Mouse (Mus musculus) ES-E14 (cell line): ENCODE measurements around the gene Iqschfp. TPM values are rescaled to one million over a fixed set of nuclear protein-coding genes. Genes with fewer than 3 reads are reported as not detected.

Source experiments
- DNase-seq: peaks from one replicate; pipeline ENCODE4 v3.0.0-alpha.2; 2013; ENCODE audit warnings: low read depth, low spot score
- H3K27ac ChIP-seq: 2 replicates; pipeline ENCODE4 v1.5.1; 2012; ENCODE audit warnings: low read depth, mild to moderate bottlenecking, low read length, moderate library complexity, mixed read lengths; ENCODE audit not compliant: poor library complexity, insufficient read depth, severe bottlenecking
- H3K36me3 ChIP-seq: 2 replicates; pipeline ENCODE4 v1.6.1; 2012; ENCODE audit warnings: mild to moderate bottlenecking, low read length, moderate library complexity, mixed read lengths; ENCODE audit not compliant: control insufficient read depth, poor library complexity, insufficient read depth, severe bottlenecking
- H3K4me1 ChIP-seq, 2 experiments: fragments of 150-350 bp in 1 of 2; sonication (generic) in 1 of 2; 2 replicates each; pipeline ENCODE4 v1.6.1; 2012; ENCODE audit warnings: low read length in 2 of 2, mild to moderate bottlenecking in 1 of 2, mixed read lengths in 1 of 2; ENCODE audit not compliant: control insufficient read depth in 2 of 2, insufficient read depth in 2 of 2, poor library complexity in 1 of 2
- H3K4me3 ChIP-seq, 2 experiments: fragments of 150-350 bp in 1 of 2; sonication (generic) in 1 of 2; 2 replicates each; pipeline ENCODE4 v1.5.1; 2012; ENCODE audit warnings: low read length in 2 of 2, low read depth in 1 of 2, mild to moderate bottlenecking in 1 of 2, mixed read lengths in 1 of 2; ENCODE audit not compliant: insufficient read depth in 1 of 2, poor library complexity in 1 of 2, severe bottlenecking in 1 of 2
- H3K9ac ChIP-seq: 2 replicates; pipeline ENCODE4 v1.6.1; 2012; ENCODE audit warnings: low read depth, mild to moderate bottlenecking, low read length, mixed read lengths; ENCODE audit not compliant: poor library complexity, insufficient read depth, severe bottlenecking
- H3K9me3 ChIP-seq: fragments of 150-350 bp; sonication (generic); 2 replicates; pipeline ENCODE4 v1.6.1; 2012; ENCODE audit warnings: low read depth, mild to moderate bottlenecking, low read length; ENCODE audit not compliant: control insufficient read depth, insufficient read depth
- CHD2 ChIP-seq: IDR thresholded peaks from 2 replicates; pipeline ENCODE4 v1.6.1; 2014; ENCODE audit warnings: mild to moderate bottlenecking, low read depth, low read length, inconsistent platforms
- HCFC1 ChIP-seq: IDR thresholded peaks from 2 replicates; pipeline ENCODE4 v1.6.1; 2012; ENCODE audit warnings: low read length, inconsistent platforms, borderline replicate concordance; ENCODE audit not compliant: insufficient read depth
- MAFK ChIP-seq: IDR thresholded peaks from 2 replicates; pipeline ENCODE4 v1.6.1; 2014; ENCODE audit warnings: mild to moderate bottlenecking, low read depth, low read length, inconsistent platforms; ENCODE audit not compliant: insufficient read depth
- ZC3H11A ChIP-seq: IDR thresholded peaks from 2 replicates; pipeline ENCODE4 v1.6.1; 2012; ENCODE audit warnings: low read depth, mild to moderate bottlenecking, inconsistent platforms, low read length, borderline replicate concordance
- ZNF384 ChIP-seq: IDR thresholded peaks from 2 replicates; pipeline ENCODE4 v1.6.1; 2012; ENCODE audit warnings: low read depth, low read length, inconsistent platforms
- in situ Hi-C, 2 experiments: fragments of 600-800 bp; cut with MboI; formaldehyde crosslinking; loops; one replicate each; pipeline ENCODE4 v1.15.1; 2025; ENCODE audit warnings: low sequenced_read_pairs in 2 of 2, inconsistent platforms in 1 of 2; ENCODE audit not compliant: unreplicated experiment in 2 of 2
- total RNA-seq: library from RNA; depleted of rRNA; stranded (reverse); fragments of 300-350 nt; gene quantifications from 2 replicates; pipeline ENCODE4 v1.2.3, GENCODE M21; 2012

Gene Iqschfp
- total RNA-seq, 1 experiment = not detected

DNA sequence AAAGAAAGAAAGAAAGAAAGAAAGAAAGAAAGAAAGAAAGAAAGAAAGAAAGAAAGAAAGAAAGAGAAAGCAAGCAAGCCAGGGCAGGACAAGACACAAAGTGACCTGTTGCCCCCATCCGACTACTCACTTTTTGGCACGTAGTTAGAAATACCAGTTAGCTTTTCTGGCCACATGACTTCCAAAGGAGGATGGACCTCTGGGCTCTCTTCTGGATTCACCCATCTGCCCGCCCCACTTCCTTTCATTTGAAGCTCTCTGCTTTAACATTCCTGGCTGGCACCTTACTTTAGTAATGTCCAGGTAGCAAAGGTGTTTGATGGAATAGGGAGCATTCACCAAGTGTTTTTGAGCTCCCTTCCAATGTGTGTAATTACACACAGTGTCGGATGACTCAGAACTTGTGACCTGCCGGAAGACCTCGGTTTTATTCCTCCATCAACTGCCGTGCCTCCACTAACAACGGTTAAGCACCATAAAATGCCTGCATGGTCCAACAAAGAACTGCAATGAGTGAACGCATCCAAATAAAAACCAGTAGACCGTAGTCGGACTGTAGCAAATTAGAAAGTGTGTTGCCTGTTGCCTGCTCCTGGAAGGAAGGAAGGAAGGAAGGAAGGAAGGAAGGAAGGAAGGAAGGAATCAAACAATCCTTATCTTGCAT is 718.7 kb downstream of the Iqschfp start:
- Histone ChIP-seq H3K9ac (no peak overlapping the region), H3K4me3 (no peak overlapping the region), H3K4me1 (peaks cover 0 to 6% of the 10 kb centered on the region in 2 experiments; a peak in 1 of 4 replicates), H3K9me3 (no peaks in the 10 kb centered on the region), H3K27ac (no peak overlapping the region), H3K36me3 (peaks cover 2% of the 10 kb centered on the region; the same call in 1 of the 2 replicates)
- no peak for DNase-seq
- in situ Hi-C loops = no loop called here
- no peak for TF ChIP-seq CHD2
- TF ChIP-seq MAFK = no peak
- no peak for TF ChIP-seq HCFC1
- TF ChIP-seq ZNF384 = no peak
- TF ChIP-seq ZC3H11A = no peak

DNA sequence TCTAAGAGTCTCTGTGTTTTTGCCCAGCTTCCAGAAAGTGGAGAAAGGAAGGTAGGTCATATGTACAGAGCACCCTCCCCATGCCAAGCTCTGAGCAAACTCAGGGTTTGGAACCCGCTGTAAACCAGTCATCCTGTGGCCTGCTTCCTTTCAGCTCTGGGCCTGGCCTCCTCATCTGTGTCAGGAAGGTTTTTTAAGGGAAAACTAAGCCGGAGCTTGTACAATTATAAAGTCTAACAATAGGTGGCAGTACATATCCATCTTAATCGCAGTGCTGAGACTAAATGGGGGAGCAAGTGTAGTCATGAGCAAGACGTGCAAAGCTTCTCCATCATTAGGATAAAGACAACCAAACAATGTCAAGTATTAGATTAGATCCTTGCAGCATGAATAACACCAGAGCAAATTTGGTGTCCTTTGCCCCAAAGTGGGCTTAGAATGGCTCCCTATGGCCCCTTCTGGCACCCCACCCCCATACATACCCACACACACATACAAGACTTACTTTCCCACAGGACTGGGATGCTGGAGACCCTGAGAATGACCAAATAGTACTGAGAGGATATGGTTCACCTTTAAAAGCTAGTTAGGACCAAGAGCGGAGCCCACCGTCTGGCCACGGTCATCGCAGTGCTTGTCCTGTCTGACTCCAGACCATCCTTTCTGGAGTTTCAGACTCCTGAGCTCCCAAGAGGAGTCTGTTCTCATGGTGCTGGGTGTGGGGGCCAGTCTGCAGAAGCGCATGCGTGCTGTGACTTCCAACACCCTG is 723.2 kb downstream of the Iqschfp start:
- TF ChIP-seq ZC3H11A (no peak), CHD2 (no peak), ZNF384 (no peak), MAFK (no peak), HCFC1 (no peak)
- H3K9me3 ChIP-seq = no peaks in the 10 kb centered on the region
- peak; percentile 29 for DNase-seq
- in situ Hi-C loops = no loop called here
- H3K36me3 ChIP-seq = peaks cover 9% of the 10 kb centered on the region; the same call in 1 of the 2 replicates
- H3K4me3 ChIP-seq = no peak overlapping the region
- H3K27ac ChIP-seq = no peak overlapping the region
- peaks cover 0 to 3% of the 10 kb centered on the region in 2 experiments; a peak in 1 of 4 replicates for H3K4me1 ChIP-seq
- no peak overlapping the region for H3K9ac ChIP-seq

DNA sequence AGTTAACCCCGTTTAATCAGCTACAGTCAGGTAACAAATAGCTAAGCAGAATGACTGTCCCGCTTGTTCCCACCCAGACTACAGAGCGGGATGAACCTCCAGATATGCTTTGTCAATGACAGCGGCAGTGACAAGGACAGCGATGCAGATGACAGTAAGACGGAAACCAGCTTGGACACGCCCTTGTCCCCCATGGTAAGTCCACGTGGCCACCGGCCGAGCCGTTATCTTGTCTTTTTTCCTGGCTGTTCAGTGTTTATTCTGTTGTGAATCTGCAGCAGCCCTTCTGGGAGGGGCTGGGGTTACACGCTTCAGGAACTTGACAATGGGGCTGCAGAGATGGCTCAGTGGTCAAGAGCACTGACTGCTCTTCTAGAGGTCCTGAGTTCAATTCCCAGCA is 724.3 kb downstream of the Iqschfp start:
- DNase-seq = no peak
- Histone ChIP-seq H3K9me3 (no peaks in the 10 kb centered on the region), H3K4me1 (peaks cover 0 to 3% of the 10 kb centered on the region in 2 experiments; a peak in 1 of 4 replicates), H3K27ac (no peak overlapping the region), H3K4me3 (no peak overlapping the region), H3K36me3 (peaks cover 12% of the 10 kb centered on the region; the same call in 1 of the 2 replicates), H3K9ac (no peak overlapping the region)
- no peak for TF ChIP-seq ZC3H11A
- TF ChIP-seq HCFC1 = no peak
- TF ChIP-seq ZNF384 = no peak
- no peak for TF ChIP-seq MAFK
- TF ChIP-seq CHD2 = no peak
- in situ Hi-C loops = no loop called here

DNA sequence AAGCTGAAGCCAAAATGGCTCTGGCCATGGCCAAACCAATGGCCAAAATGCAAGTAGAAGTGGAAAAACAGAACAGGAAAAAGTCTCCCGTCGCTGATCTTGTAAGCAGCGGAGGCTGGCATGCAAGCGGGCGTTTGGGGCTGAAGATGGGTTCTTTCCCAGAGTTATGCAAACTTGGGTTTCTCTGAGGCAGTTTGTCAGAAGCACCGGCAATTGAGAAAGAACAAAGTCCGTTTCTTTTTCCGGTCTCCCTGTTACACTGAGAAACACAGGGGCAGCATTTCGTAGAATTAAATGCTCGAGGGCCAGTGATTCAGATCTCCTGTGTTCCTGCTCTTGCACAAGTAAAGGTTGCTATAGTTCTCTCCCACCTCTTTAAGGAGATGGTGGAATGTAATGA is 725.7 kb downstream of the Iqschfp start:
- Histone ChIP-seq H3K4me1 (peaks cover 0 to 3% of the 10 kb centered on the region in 2 experiments; a peak in 1 of 4 replicates), H3K9me3 (no peaks in the 10 kb centered on the region), H3K36me3 (peaks cover 17% of the 10 kb centered on the region; the same call in 1 of the 2 replicates), H3K4me3 (no peak overlapping the region), H3K27ac (no peak overlapping the region), H3K9ac (no peak overlapping the region)
- in situ Hi-C loops = no loop called here
- TF ChIP-seq ZNF384 = no peak
- no peak for TF ChIP-seq HCFC1
- TF ChIP-seq MAFK = no peak
- no peak for TF ChIP-seq CHD2
- TF ChIP-seq ZC3H11A = no peak
- DNase-seq = no peak
